Comparison of ENCODE assay signal across 7 mouse cellular contexts in genomic region chr1:137591295-137591694, GRCm38 (mm10).
A peak's percentile ranks its signal among the peaks of the same experiment; 100 is the strongest.
DNase-seq lines count a peak whose midpoint lies in the region; ATAC-seq and TF ChIP-seq lines count a peak whose summit lies in the region.

No protein-coding gene starts in this region.

- peak; percentile 43 for DNase-seq in limb, embryonic 14.5 days (ENCODE audit: low spot score)
- DNase-seq in limb, embryonic 10.5 days (ENCODE audit: low spot score), result no peak
- peak; percentile 84 for DNase-seq in cerebellum, adult 9-10 months
- DNase-seq in heart, adult 9 months (ENCODE audit: low spot score in 2 of 2), result peak; percentile 40 to 49
- DNase-seq in skeletal muscle tissue, adult 2 months (ENCODE audit: low read depth, low spot score), result peak; percentile 21
- no peak for DNase-seq in layer of hippocampus, adult 9-11 months
- no peak for DNase-seq in adrenal gland, postnatal 4 days (ENCODE audit: low spot score in 2 of 2)

- no peak overlapping the region for H3K27ac ChIP-seq in limb, embryonic 14.5 days (replicated peaks; ENCODE audit: low read depth, low read length)
- H3K27ac ChIP-seq in limb, embryonic 10.5 days, result no peak overlapping the region

- no peaks in the 10 kb centered on the region; the same call in 1 of the 2 replicates for H3K4me1 ChIP-seq in limb, embryonic 14.5 days (ENCODE audit: control insufficient read depth, insufficient read depth, low read length)
- peaks cover 9% of the 10 kb centered on the region; the same call in 1 of the 2 replicates for H3K4me1 ChIP-seq in limb, embryonic 10.5 days

- no peaks in the 10 kb centered on the region for H3K36me3 ChIP-seq in limb, embryonic 14.5 days (ENCODE audit: control insufficient read depth, insufficient read depth, low read length)
- H3K36me3 ChIP-seq in limb, embryonic 10.5 days, result no peaks in the 10 kb centered on the region

- H3K9ac ChIP-seq in limb, embryonic 14.5 days (ENCODE audit: low read depth, low read length, severe bottlenecking), result no peak overlapping the region

- 27% methylated on average over 3 of the region's 3 CpGs for WGBS in limb, embryonic 14.5 days
- WGBS in limb, embryonic 10.5 days, result 72% methylated on average over 3 of the region's 3 CpGs

- no peak overlapping the region for H3K4me2 ChIP-seq in limb, embryonic 14.5 days (replicated peaks; ENCODE audit: low read depth, low read length, severe bottlenecking)

- H3K4me3 ChIP-seq in limb, embryonic 14.5 days (replicated peaks; ENCODE audit: low read length), result no peak overlapping the region
- no peak overlapping the region for H3K4me3 ChIP-seq in limb, embryonic 10.5 days

- TF ChIP-seq POLR2A in limb, embryonic 14.5 days (IDR thresholded peaks at IDR 0.05; ENCODE audit: borderline replicate concordance, extremely low read depth, insufficient read depth, insufficient read length), result no peak

- H3K9me3 ChIP-seq in limb, embryonic 14.5 days (ENCODE audit: control insufficient read depth, low read length), result no peaks in the 10 kb centered on the region
- H3K9me3 ChIP-seq in limb, embryonic 10.5 days (replicated peaks), result no peaks in the 10 kb centered on the region

- H3K27me3 ChIP-seq in limb, embryonic 14.5 days (ENCODE audit: control insufficient read depth, insufficient read depth, low read length), result no peaks in the 10 kb centered on the region
- H3K27me3 ChIP-seq in limb, embryonic 10.5 days (ENCODE audit: low read depth, poor library complexity, severe bottlenecking), result no peaks in the 10 kb centered on the region

- no peak for ATAC-seq in limb, embryonic 14.5 days (ENCODE audit: low FRiP score, low read depth)

Comparison
In these comparisons a context has a peak if more than half of its experiments do, and no peak if none do; other contexts are left out.
1. DNase-seq: peak in limb, embryonic 14.5 days (single experiment), cerebellum, adult 9-10 months (single experiment), heart, adult 9 months (2 of 2) and skeletal muscle tissue, adult 2 months (single experiment); none in limb, embryonic 10.5 days (single experiment), layer of hippocampus, adult 9-11 months (single experiment) and adrenal gland, postnatal 4 days (0 of 2).